Mouse (Mus musculus) heart, postnatal 0 days (tissue): ENCODE measurements at regions not wholly inside any gene's neighbourhood (a gene's known extent, or its start where the extent isn't known, plus 50 kb on each side); places are given as distances from the start of the nearest gene placed in this dataset.

ENCODE experiments used
- ATAC-seq: fragments of 200-750 bp; cut with Nextera tagmentation; 2 replicates; pipeline ENCODE4 v1.8.0; 2017; ENCODE audit warnings: low read depth, moderate number of reproducible peaks, moderate library complexity; ENCODE audit not compliant: insufficient read depth
- DNase-seq: peaks from one replicate; pipeline ENCODE4 v3.0.0-alpha.2; 2016; ENCODE audit warnings: low spot score
- H3K27ac ChIP-seq: fragments of 300-500 bp; sonication (generic); 2 replicates; pipeline ENCODE4 v1.5.1; 2014; ENCODE audit warnings: low read depth, mild to moderate bottlenecking
- H3K27me3 ChIP-seq: fragments of 300-500 bp; sonication (generic); 2 replicates; pipeline ENCODE4 v1.6.1; 2014; ENCODE audit warnings: low read length, mixed read lengths; ENCODE audit not compliant: control insufficient read depth, insufficient read depth
- H3K36me3 ChIP-seq: fragments of 300-500 bp; sonication (generic); replicated peaks from 2 replicates; pipeline ENCODE4 v1.6.1; 2014; ENCODE audit warnings: low read length, mixed read lengths; ENCODE audit not compliant: control insufficient read depth, insufficient read depth
- H3K4me1 ChIP-seq: fragments of 300-500 bp; sonication (generic); 2 replicates; pipeline ENCODE4 v1.6.1; 2014; ENCODE audit warnings: antibody characterized with exemption; ENCODE audit not compliant: control insufficient read depth, insufficient read depth
- H3K4me2 ChIP-seq: fragments of 300-500 bp; sonication (generic); 2 replicates; pipeline ENCODE4 v1.6.1; 2014; ENCODE audit warnings: low read depth, mild to moderate bottlenecking, low read length, moderate library complexity
- H3K4me3 ChIP-seq: fragments of 300-500 bp; sonication (generic); 2 replicates; pipeline ENCODE4 v1.5.1; 2014; ENCODE audit warnings: low read depth, low read length
- H3K9ac ChIP-seq: fragments of 300-500 bp; sonication (generic); replicated peaks from 2 replicates; pipeline ENCODE4 v1.6.1; 2014; ENCODE audit warnings: low read depth, low read length, mixed read lengths
- H3K9me3 ChIP-seq: fragments of 300-500 bp; sonication (generic); replicated peaks from 2 replicates; pipeline ENCODE4 v1.6.1; 2016; ENCODE audit warnings: low read length; ENCODE audit not compliant: control insufficient read depth
- CTCF ChIP-seq: IDR thresholded peaks from 2 replicates; pipeline ENCODE4 v1.5.1; 2016; ENCODE audit warnings: antibody characterized with exemption, control low read depth, low read depth
- EP300 ChIP-seq: IDR thresholded peaks from 2 replicates; pipeline ENCODE4 v1.6.1; 2016; ENCODE audit warnings: antibody characterized with exemption, low read depth
- WGBS: fragments of 180-500 bp; shearing (Covaris S2); extraction: QIAGEN DNeasy Blood & Tissue Kit; methylation state at CpG from one replicate; pipeline ENCODE4 v1.1.7; 2014; 5-methylcytosine and 5-hydroxymethylcytosine counted together

GRCm38 (mm10) chr4:125313892-125314291 lies 176.6 kb upstream of the Grik3 start:
- Histone ChIP-seq H3K27me3 (0 out of 2 replicates have a peak, but pooled peaks cover 3% of the 10 kb centered on the region), H3K4me3 (no peak overlapping the region), H3K9me3 (no peaks in the 10 kb centered on the region), H3K4me2 (no peak overlapping the region), H3K9ac (no peak overlapping the region), H3K4me1 (no peaks in the 10 kb centered on the region), H3K36me3 (no peaks in the 10 kb centered on the region), H3K27ac (no peak overlapping the region)
- TF ChIP-seq EP300 (no peak), CTCF (no peak)
- ATAC-seq (no peak), DNase-seq (no peak)
- 66% methylated on average over 3 of the region's 3 CpGs for WGBS

GRCm38 (mm10) chr4:125313252-125313651 lies 177.2 kb upstream of the Grik3 start:
- no peak for TF ChIP-seq CTCF
- TF ChIP-seq EP300, result no peak
- no peaks in the 10 kb centered on the region for H3K36me3 ChIP-seq
- no peak overlapping the region for H3K9ac ChIP-seq
- WGBS, result 8% methylated on average over 11 of the region's 11 CpGs
- no peak overlapping the region for H3K4me3 ChIP-seq
- no peaks in the 10 kb centered on the region for H3K4me1 ChIP-seq
- no peak for ATAC-seq
- no peak overlapping the region for H3K4me2 ChIP-seq
- H3K27me3 ChIP-seq, result 0 out of 2 replicates have a peak, but pooled peaks cover 3% of the 10 kb centered on the region
- DNase-seq, result no peak
- H3K9me3 ChIP-seq, result no peaks in the 10 kb centered on the region
- no peak overlapping the region for H3K27ac ChIP-seq

GRCm38 (mm10) chr4:125308171-125308570 lies 180.5 kb upstream of the Zc3h12a start:
- Histone ChIP-seq H3K27ac (no peak overlapping the region), H3K9me3 (no peaks in the 10 kb centered on the region), H3K27me3 (no peaks in the 10 kb centered on the region), H3K4me1 (no peaks in the 10 kb centered on the region), H3K9ac (no peak overlapping the region), H3K4me2 (no peak overlapping the region), H3K36me3 (no peaks in the 10 kb centered on the region), H3K4me3 (no peak overlapping the region)
- 37% methylated on average over 8 of the region's 8 CpGs for WGBS
- TF ChIP-seq CTCF (no peak), EP300 (no peak)
- ATAC-seq (no peak), DNase-seq (no peak)

DNA sequence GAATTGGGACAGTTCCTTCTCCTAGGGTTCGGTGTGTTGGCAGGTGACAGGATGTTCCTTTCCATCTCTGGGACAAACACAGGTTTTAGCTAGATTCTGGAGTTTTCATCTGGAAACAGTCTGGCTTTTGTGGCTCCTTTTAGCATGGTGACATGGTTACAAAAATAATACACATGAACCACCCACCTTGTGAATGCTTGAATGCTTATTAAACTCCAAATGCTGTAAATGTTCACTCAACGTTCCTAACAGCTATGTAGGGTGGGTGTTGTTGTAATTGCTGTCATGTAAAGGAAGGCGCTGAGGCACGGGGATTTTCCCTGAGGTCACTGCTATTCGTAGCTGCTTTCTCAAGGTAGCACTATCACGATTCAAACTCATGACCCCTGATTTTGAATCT lies 178.1 kb upstream of the Zc3h12a start:
- no peak for ATAC-seq
- 70% methylated on average over 6 of the region's 6 CpGs for WGBS
- no peaks in the 10 kb centered on the region for H3K27me3 ChIP-seq

DNA sequence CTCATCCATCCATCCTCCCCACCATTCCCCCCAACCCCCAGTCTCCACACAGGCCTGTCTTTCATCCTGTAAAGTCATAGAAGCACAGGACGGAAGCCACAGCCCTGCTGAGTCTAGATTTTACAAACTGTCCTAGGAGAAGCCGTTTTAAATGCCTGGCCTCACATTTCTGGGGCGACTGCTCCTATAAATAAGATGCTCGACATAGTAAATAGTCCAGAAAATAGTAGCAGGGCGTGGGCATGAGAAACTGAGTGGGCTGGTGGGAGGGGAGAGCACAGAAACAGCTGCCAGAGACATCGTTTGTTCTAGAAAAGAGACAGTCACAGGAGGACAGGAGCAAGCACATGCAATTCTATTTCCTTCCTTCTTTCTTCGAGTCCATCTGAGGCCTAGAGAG lies 175.0 kb upstream of the Zc3h12a start:
- H3K4me2 ChIP-seq, result no peak overlapping the region
- ATAC-seq (no peak), DNase-seq (no peak)
- H3K4me3 ChIP-seq, result no peak overlapping the region
- H3K36me3 ChIP-seq, result no peaks in the 10 kb centered on the region
- TF ChIP-seq CTCF (no peak), EP300 (no peak)
- H3K4me1 ChIP-seq, result no peaks in the 10 kb centered on the region
- H3K27me3 ChIP-seq, result no peaks in the 10 kb centered on the region
- 45% methylated on average over 7 of the region's 7 CpGs for WGBS
- H3K9ac ChIP-seq, result no peak overlapping the region
- H3K27ac ChIP-seq, result no peak overlapping the region
- no peaks in the 10 kb centered on the region for H3K9me3 ChIP-seq

More for the DNA sequence above, 178.1 kb upstream of the Zc3h12a start:
- DNase-seq, result no peak
- Histone ChIP-seq H3K4me2 (no peak overlapping the region), H3K27ac (no peak overlapping the region), H3K36me3 (no peaks in the 10 kb centered on the region), H3K4me1 (no peaks in the 10 kb centered on the region), H3K9me3 (no peaks in the 10 kb centered on the region), H3K4me3 (no peak overlapping the region), H3K9ac (no peak overlapping the region)
- TF ChIP-seq CTCF, result no peak
- TF ChIP-seq EP300, result no peak

GRCm38 (mm10) chr4:125300503-125301457 lies 173.1 kb upstream of the Zc3h12a start:
- H3K4me2 ChIP-seq, result no peak overlapping the region
- DNase-seq (peak; percentile 33), ATAC-seq (no peak; the same call in 1 of the 2 replicates)
- H3K36me3 ChIP-seq, result no peaks in the 10 kb centered on the region
- no peaks in the 10 kb centered on the region for H3K9me3 ChIP-seq
- no peaks in the 10 kb centered on the region for H3K27me3 ChIP-seq
- WGBS, result 25% methylated on average over 33 of the region's 33 CpGs
- no peak overlapping the region for H3K9ac ChIP-seq
- no peak for TF ChIP-seq EP300
- no peak for TF ChIP-seq CTCF
- H3K4me1 ChIP-seq, result no peaks in the 10 kb centered on the region
- H3K4me3 ChIP-seq, result no peak overlapping the region
- H3K27ac ChIP-seq, result no peak overlapping the region
